Mouse (Mus musculus) cerebellum, postnatal 10 days (tissue): Measurements from ENCODE around the gene Oas1d.
"Not testable (repeated sequence)": the region's sequence is repeated elsewhere in the genome, so short reads cannot be mapped to it uniquely, and the experiment has no call there.

Source experiments
- DNase-seq, 2 experiments: peaks; one replicate each; pipeline ENCODE4 v3.0.0; 2021; ENCODE audit warnings: mixed read lengths in 2 of 2

Oas1d gene

DNA sequence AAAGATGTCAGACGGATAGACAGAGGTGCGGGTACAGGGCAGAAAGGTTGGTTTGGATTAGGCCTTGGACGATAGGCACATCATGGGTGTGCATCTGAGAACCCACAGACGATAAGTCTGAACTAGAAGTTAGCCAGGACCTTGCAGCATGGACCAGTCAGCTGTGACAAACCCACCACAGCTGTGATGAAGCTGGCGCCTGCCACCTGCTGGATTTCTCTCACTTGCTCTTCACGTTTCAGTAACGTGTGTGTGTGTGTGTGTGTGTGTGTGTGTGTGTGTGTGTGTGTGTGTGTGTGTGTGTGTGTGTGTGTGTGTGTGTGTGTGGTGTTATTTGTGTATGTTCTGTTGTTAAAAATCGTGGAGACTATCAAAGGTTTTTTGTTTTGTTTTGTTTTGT lies at the start of gene Oas1d:
Oas1d (plus strand) TSS at position 333 of the 400 bp plus-strand sequence.
- not testable (repeated sequence) for DNase-seq

- DNase-seq = peak; percentile 33 to 53
Measured at GRCm38 (mm10) chr5:120865336-120865860, 48.9 kb upstream of the Oas1d start.

DNA sequence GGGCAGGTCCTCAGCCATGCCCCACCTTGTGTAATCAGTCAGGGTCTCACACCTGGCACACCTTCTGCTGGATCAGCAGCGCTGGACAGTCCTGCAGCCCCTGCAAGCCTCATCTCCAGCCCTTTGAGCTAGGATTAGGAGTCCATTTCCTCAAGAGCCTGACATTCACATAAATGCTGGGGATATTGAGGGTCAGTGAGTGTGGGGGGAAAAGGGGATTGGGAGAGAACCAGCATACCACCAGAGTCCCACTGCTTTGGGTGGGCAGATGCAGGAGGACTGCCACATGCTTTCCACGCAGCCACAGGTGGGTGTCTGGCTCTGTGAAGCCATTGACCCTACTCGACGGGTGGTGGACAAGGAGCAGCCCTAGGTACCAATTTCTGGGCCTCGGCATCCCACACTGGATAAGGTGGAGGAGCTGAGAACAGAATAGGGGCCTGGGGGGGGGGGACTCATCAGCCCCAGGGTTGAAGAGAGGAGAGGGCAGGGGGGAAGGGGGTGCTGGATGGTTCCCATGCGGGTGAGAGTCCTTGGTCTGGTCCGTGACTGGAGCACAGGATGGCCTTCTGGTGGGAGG lies 44.8 kb upstream of the Oas1d start:
- DNase-seq = no peak

DNA sequence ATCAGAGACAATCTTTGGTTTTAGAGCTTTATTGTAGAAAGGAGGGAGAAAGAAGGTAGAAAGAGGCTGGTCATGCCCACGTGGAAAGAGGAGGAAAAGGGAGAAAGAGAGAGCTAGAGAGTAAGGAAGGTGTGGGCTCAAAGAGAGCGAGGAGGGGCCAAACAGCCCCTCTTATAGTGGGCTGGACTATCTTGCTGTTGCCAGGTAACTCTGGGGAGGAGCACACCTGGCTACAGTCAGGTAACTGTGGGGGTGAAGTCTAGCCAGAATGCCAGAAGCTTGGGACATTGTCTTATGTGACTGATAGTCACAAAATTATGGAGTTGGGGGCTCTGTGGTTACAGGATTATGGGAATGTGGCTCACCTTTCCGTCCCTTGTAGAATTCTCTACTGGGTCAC lies 44.3 kb upstream of the Oas1d start:
- no peak for DNase-seq

GRCm38 (mm10) chr5:120870782-120871181 lies 43.6 kb upstream of the Oas1d start:
- DNase-seq = no peak

GRCm38 (mm10) chr5:120871469-120871868 lies 42.9 kb upstream of the Oas1d start:
- no peak for DNase-seq

- not testable (repeated sequence) for DNase-seq
Measured at GRCm38 (mm10) chr5:120876839-120877238, 37.5 kb upstream of the Oas1d start.

DNA sequence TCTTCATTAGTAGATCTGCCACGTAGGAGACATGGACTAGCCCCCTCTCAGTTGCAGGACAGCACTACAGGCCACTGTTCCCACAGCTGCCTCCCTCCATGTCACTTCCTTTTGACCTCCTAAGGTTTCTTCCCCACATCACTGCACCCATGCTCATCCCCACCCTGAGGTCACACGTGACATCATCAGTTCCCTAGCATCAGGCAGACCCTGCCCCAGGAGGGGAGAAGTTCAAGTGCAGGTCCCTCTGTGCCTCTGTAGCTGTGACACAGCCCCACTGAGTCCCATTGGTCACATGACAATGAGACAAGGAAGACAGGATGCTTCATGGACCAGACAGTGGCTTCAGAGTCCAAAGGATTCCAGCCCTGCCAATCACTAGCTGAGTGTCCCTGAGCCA lies 36.9 kb upstream of the Oas1d start:
- DNase-seq = not testable (repeated sequence)

DNA sequence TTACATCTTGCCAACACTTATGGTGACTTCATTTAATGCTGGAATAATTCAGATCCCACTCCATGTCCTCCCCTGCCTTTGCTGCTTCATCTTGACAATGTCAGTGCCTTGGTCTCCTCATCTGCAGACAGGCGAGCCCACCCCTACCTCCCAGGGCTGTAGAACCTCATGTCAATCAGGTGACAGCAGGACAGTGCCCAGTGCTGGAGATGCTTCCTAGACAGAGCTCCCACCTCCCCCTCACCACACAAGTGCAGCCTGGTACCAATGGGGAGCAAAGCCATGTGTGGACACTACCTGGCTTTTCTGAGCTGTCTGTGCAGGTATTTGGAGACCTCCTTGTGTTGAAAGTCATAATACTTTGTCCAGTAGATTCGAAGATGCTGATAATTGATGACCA lies 35.5 kb upstream of the Oas1d start:
- DNase-seq = not testable (repeated sequence)

GRCm38 (mm10) chr5:120881681-120882080 lies 32.7 kb upstream of the Oas1d start:
- not testable (repeated sequence) for DNase-seq

GRCm38 (mm10) chr5:120887413-120887812 lies 26.9 kb upstream of the Oas1d start, which contains the start of gene Oas1g:
Gene Oas1g, minus strand, starts transcription at chr5:120887613.
- not testable (repeated sequence) for DNase-seq

DNA sequence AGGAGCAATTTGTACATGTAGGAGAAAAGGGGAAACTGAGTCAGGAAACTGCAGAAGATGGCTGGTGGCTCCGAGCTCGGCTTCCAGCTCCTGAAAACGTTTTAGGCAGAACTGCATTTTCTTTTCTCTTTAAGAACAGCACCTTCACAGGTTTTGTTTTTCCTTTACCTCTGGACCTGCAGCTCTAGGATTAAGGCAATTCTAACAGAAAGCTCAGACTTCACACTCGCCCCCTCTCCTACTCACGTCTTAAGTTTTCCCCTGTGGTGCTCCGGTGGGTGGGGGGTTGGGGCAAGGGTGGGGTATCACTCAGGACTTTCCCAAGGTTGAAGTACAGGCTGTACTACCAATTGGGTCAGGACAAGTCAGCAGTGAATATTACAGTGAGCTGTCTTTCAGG lies 26.5 kb upstream of the Oas1d start:
- DNase-seq = no peak

GRCm38 (mm10) chr5:120888294-120888815 lies 26.0 kb upstream of the Oas1d start:
- not testable (repeated sequence) for DNase-seq

DNA sequence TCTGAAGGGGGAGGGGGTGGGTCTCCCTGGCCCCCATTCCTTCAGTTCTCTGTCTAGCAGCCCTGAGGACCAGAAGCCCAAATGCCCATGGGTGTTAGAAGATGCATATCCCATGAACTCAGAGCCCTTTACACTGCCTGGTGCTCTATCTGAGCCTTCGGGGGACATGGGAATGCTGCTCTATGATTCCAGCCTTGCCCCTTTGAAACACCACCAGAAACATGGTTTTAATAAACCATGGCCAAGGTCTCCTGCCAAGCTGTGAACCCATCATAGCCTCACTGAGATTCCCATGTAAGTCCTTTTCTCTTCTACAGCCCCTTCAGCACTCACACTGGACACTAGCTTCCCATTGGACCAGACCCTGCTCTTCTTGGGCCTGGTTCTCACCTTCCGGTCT lies 24.3 kb upstream of the Oas1d start:
- no peak for DNase-seq

DNA sequence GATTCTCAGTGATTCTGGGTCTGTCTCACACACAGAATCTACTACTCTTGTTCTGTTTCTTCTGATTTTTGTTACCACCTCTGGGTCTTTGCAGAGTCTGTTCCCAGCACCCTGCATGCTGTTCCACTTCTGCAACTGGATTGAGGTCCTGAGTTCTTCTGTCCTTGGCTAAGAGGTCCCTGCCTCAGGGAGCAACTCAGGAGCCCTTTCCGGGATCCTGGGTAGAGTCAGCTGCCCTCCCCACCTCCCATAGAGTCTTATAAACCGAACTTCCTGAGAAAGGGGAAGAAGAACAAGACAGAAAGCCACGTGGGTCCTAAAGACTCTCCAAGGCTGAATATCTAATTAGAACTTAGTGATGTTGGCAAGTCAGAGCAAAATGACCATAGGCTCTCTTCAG lies 23.3 kb upstream of the Oas1d start:
- DNase-seq = no peak

DNA sequence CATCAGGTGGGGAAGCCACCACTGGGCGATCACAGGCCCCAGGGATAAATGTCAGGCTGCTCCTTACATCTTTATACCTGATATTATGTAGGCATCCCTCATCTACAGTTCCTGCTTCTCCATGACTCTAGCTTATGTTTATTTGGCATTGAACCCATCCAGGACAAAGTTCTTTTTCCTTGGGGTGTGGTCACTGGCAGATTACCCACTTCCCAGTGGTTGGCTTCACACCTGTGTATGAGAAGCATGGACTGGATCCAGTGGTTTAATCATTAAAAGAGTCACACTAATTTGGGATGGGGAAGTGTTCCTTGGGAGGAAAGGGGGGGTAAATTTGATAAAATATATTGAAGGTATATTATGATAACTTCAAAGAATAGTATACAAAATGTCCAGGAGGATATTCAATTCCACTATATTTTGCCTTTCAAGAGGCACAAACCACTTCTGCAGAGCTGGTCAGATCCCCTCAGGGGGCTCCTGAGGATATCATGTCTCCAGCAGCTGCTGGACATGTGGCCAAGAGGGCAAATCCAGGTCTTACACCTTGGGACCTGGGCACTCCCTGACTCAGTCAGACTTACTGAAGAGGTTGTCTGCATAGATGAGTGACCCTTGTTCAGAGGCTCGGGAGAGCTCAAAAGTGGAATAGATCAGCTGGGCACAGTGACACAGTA lies 22.6 kb upstream of the Oas1d start:
- not testable (repeated sequence) for DNase-seq

DNA sequence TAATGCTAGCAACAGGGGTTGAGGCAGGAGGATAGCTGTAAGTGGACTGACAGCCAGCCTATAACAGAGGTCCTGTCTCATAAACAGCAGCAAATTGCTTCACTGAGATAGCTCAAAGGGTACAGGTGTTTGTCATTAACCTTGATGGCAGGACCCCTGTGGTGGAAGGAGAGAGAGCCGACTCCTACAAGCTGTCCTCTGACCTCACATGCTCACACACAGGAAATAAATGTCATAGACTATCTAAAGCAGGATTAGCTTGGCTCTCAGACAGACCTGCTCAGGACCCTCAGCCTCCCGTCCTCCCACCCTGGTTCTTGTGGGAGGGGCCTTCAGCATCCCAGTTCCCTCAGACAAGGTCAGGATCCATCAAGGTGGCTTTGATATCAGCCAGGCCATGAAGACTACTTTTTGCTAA lies 22.1 kb upstream of the Oas1d start:
- DNase-seq = no peak

GRCm38 (mm10) chr5:120893866-120894265 lies 20.5 kb upstream of the Oas1d start:
- not testable (repeated sequence) for DNase-seq

- not testable (repeated sequence) for DNase-seq
Measured at GRCm38 (mm10) chr5:120894692-120895091, 19.6 kb upstream of the Oas1d start.

DNA sequence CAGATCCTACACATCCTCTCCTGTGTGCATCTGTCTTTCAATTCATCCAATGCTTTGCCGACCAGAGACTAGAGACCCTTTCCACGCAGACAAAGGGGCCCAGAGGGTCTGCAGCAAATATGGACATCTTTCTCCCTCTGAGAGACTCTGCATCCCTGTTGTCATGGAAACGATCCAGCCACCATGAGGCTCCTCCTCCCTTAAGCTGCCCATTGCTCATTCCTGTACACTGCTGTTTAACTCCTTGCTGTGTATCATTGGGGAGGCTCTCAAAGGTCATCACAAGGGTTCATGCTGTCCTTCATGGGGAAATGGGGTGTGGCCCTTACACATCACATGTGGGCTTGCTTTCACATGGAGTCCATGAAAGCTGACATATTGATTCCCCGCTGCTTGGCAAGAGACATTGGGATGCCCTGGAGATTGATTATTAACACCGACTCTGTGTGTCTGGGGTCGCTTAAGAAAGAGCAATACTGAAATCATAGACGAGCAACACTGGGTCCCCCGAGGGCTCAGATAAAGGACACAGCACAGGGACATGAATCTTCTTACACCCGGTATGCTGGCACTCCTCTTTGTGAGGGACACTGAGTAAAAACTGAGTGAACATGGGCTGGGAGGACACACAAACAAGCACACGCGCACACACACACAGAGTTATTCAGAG lies 19.0 kb upstream of the Oas1d start:
- DNase-seq = no peak

DNA sequence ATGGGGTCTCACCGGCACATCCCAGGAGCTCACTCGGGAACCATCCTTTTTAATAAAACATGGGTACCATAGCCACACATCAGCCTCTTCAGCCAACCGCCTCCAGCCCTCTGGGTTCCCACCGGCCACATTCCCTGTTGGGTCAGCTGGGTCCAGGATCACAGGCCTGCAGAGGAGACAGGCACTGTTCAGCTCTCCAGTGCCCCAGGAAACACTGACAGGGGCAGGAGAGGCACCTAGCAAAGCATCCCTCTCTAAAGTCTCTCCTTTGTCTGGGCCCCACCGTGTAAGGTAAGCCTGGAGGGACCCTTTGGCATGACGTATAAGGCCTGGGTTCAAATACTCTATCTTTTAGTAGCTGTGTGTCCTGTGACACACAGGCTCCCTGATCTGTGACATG lies 16.0 kb upstream of the Oas1d start:
- no peak for DNase-seq

DNA sequence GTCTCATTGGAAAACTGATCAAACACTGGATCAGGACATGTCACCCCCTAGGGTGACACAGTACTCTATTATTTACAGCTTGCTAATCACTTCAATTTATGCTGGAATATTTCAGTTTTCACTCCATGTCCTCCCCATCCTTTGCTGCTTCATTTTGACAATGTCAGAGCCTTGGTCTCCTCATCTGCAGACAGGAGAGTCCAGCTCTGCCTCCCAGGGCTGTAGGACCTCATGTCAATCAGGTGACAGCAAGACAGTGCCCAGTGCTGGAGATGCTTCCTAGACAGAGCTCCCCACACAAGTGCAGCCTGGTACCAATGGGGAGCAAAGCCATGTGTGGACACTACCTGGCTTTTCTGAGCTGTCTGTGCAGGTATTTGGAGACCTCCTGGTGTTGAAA lies 15.6 kb upstream of the Oas1d start:
- no peak for DNase-seq

- no peak for DNase-seq
Measured at GRCm38 (mm10) chr5:120900666-120901065, 13.7 kb upstream of the Oas1d start.

- no peak for DNase-seq
Measured at GRCm38 (mm10) chr5:120902056-120902455, 12.3 kb upstream of the Oas1d start.
